Mouse (Mus musculus) frontal cortex, adult (tissue): ENCODE measurements around the gene Pnpla7.

Experiments
- ATAC-seq: cut with Nextera tagmentation; 2 replicates; pipeline ENCODE4 v1.9.2; 2017; ENCODE audit warnings: mild to moderate bottlenecking, moderate library complexity, mixed read lengths; ENCODE audit not compliant: low TSS enrichment

Pnpla7 gene

DNA sequence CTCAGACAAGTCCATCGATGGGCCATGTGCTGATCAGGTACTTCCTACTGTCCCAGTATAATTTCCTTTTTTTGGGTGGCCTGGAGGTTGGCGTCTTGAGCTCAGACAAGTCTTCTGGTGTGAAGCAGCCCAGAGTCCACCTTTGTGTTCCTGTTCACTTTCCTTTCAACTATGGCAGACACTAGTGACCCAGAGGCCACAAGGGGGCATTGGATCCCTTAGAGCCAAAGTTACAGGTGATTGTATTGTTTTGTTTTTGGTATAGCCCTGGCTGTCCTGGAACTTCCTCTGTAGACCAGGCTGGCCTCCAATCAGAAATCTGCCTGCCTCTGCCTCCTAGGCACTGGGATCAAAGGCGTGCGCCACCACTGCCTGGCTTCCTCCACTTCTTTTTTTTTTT, 96.6 kb downstream of the Pnpla7 start:
- ATAC-seq = no peak

DNA sequence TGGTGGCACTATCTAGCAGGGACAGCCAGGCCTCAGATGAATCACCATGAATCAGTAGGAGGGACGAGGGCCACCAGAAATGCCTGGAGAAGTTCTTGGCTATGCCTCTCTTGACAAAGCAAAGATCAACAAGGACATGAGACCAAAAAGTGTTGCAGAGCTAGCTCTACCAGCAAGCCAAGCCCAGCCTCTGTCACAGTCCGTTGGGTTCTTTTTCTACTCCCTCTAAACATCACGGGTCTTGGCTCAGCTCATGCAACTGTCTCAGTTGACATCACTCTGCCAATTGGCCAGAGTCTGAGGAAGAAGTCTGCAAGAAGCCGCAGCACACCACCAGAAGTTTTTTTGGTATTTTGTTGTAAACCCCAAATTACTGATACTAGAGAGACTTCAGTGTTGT, 99.7 kb downstream of the Pnpla7 start:
- ATAC-seq = no peak

DNA sequence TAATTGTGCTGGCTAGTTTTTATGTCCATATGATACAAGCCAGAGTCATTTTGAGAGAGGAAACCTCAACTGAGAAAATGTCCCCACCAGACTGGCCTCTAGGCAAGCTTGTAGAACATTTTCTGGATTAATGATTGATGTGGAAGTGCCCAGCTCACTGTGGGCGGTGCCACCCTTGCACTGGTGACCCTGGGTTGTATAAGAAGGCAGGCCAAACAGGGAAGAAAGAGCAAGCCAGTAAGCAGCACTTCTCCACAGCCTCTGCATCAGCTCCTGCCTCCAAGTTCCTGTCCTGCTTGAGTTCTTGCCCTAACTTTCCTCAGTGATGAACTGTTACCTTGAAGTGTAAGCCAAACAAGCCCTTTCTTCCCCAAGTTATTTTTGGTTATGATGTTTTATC, 103.1 kb downstream of the Pnpla7 start:
- ATAC-seq = no peak

DNA sequence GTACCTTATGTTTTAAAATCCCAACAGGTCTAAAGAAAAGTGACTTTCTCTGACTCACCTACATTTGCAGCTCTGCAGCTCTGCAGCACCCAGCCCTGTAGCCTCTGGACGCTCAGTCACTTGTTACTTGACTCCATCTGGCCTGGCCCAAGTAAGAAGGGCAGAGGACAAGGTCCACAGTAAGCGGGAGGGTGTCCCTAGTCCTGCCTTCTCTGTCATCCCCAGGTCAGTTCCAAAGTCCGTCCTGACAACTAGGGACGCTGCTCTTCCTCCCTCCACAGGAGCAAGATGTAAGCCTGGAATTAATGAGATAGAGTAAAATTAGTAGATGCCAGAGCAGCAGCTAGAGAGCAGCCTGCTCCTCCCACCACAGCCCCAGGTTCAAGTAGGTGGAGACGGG, 104.2 kb downstream of the Pnpla7 start, which contains the start of gene Entpd8:
TSS of gene Entpd8 (plus strand) at position 229 of the 400 bp plus-strand sequence.
- ATAC-seq = no peak

DNA sequence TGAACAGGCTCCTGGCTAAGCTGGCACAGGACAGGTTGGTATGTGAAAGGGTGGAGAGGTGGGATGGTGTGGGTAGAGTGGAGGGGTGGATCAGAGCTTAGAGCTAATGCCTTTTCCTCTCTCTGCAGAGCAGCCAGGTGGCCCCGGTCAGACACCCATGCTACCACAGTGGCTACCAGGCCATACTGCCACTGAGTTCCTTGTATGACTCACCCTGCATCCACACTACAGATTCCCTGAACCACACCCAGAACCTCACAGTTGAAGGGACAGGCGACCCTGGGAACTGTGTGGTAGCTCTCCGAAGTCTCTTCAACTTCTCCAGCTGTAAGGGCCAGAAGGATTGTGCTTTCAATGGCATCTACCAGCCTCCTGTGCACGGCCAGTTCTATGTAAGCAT, 107.9 kb downstream of the Pnpla7 start:
- ATAC-seq = no peak

DNA sequence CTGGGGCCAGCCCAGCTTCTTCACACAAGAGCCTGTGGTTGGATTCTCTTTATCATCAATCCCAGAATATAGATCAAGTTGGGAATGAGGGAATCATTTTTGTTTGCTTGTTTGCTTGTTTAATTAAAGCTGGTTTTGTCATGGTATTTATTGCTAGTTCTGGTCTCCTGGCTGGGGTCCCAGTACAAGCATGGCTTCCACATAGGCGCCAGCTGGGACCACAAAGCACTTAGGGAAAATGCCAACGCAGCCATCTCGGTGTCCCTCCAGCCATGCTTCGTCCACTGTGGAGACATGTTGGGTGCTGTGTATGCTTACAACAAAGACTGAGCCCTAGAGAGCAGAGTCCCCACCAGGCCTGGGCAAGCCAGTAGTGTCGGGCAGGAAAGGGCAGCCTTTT, 109.7 kb downstream of the Pnpla7 start:
- no peak for ATAC-seq

DNA sequence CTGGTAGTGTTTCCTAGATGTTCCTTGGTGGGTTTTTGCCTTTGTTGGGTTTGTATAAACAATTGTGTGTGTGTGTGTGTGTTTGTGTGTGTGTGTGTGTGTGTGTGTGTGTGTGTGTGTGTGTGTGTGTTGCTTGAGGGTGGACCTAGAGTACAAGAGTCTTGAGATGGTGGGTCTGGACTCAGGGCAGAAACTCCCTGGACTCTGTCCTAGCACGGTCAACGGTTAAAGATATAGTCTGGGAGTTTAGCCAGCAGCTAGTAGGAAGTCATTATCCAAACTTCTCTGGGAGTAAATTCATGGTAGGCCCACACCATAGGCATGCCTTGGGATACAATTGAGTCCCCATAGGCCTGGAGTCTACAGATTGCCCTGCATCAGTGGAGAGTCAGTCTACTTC, 112.0 kb downstream of the Pnpla7 start:
- no peak for ATAC-seq

DNA sequence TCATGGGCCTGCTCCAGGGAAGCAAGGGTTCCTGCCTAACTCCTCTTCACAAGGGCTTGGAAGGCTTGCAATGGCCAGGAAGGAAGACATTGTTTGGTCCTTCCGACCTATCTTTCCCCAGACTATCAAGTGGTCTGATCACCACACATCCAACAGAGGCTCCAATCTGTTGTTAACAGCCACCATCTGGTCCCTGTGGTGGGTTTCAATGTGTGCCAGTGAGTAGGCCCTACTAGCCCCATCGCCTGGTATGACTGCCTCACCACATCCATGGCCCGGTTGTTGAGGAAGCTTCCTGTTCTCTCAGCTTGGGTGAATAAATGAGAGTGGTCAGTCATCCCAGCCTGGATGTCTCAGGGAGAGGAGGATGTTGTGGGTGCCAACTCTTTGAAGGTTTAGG, 112.8 kb downstream of the Pnpla7 start:
- no peak for ATAC-seq

DNA sequence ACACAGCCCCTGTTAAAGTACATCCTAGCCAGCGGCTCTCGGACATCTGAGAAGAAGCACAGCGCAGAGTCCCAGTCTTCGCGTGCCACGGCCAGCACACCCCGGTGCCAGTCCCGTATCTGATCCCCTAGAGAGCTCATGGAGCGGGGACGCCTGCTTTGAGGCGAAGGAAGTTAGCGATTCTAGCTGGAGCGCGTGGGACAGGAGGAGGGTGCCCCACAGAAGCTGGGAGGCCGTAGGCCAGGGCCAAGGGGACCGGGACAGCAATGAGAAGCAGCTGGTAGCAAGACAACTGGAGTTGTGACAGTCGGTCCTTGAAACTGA, 118.9 kb downstream of the Pnpla7 start:
- no peak for ATAC-seq

DNA sequence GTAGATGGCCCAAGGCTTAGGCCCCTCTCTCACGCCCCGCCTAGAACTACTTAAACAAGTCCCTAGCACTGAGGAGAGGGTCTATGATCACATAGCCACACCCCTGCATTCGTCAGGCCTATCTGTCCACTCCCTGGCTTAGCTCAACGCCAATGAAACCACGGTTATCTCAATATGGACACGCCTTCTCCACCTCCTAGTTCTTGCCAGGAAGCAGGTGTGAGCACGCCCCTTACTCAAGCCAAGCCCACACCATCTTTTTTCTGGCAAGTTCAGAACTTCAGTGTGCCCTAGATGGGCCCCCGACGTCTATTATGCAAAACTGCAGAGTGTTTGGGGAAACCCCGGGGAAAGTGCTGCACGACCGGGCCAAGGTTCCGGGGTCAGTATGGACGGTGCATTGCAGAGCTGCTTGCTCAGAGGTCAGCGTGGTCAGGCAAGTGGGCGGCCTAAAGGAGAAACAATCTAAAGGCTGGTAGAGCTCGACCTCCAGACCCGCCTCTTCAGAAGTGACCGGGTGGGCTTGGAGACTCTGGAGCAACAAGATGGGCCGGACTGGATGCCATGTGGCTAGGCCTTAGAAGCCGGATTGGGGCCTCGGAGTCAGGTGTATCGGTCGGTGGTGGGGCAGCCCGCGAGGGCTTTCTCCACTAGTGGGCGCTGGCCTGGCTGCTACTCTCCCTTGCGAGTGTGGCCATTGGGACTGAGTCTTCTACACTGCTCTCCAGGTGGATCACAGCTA, 119.4 kb downstream of the Pnpla7 start, which contains the start of gene Noxa1:
TSS of gene Noxa1 (minus strand) at position 41 of the 742 bp plus-strand sequence.
- no peak for ATAC-seq

DNA sequence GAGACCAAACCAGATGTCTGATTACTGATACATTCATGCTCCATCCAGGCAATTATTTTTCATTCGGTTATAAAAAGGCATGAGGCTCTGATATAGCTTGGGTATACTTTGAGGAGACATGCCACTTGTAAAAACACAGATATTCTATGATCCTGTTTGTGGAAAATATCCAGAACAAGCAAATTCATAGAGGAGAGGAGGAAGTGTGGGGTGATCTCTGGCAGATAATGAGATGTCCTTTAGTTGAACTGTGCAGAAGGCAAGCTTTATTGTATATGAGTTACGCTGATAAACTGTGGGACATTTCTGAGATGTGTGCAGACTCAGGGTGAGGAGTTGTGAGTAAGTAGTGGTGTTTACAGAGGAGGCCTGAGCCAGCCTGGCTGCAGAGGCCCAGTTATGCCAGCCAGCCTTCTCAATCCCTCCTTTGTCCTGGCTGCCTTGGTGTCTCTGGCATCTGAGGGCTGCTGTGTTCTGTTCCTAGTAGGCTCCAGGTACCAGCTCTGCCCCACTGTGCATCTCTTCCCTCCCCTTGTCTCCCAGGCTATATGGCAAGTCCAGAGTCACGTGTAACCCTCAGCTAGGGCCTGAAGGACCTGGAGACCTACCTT, 122.3 kb downstream of the Pnpla7 start:
- no peak; the same call in 1 of the 2 replicates for ATAC-seq

DNA sequence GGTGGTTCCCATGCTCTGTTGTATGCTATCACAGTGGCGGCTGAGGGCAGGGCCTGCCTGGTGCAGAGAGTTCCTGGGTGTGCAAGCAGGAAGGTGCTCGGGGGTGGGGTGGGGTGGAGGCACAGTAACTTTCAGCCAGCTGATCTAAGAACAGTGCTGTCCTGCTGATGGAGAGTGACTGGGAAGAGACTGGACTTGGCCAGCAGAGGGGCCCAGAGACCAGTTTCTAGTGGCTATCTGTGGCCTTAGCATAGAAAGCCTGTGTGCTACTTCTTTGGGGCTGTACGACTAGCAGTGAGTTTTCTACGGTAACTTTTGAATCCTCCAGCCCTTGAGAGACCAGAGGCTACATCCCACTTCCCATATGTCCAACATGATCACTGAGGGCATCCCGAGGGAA, 123.1 kb downstream of the Pnpla7 start:
- ATAC-seq = peak; percentile 69

DNA sequence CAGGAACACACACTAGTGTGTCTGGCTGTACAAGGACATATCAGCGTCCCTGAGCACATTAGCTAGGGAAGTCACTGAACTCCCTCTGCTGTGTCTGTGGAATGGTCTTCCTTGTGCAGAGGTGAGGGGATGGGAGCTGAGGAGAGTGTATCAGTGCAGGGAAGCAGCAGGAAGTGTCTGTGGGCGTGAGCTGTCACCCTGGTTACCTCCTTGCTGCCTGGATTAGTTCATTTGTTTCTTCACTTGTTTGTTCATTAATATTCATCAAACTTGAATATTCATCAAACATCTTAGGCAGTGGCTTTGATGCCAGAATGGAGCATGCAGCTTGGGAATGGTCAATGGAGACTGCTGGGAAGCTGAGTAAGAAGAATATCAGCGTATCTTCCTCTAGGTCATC, 123.9 kb downstream of the Pnpla7 start:
- no peak for ATAC-seq
